Mouse (Mus musculus) intestine, embryonic 14.5 days (tissue): ENCODE data around the gene Disp1. TPM values are rescaled to one million over a fixed set of nuclear protein-coding genes. Genes with fewer than 3 reads are reported as not detected.
A peak's percentile ranks its signal among the peaks of the same experiment; 100 is the strongest.

ENCODE experiments used
- ATAC-seq: fragments of 200-750 bp; cut with Nextera tagmentation; replicated peaks from 2 replicates; pipeline ENCODE4 v1.8.0; 2017; ENCODE audit warnings: low read depth, moderate number of reproducible peaks, moderate TSS enrichment, moderate library complexity; ENCODE audit not compliant: low FRiP score, low TSS enrichment
- DNase-seq: peaks from one replicate; pipeline ENCODE4 v3.0.0-alpha.2; 2018; ENCODE audit warnings: low spot score
- H3K27ac ChIP-seq: fragments of 300-500 bp; sonication (generic); 2 replicates; pipeline ENCODE4 v1.5.1; 2014; ENCODE audit warnings: low read depth, mild to moderate bottlenecking, control low read depth
- H3K27me3 ChIP-seq: fragments of 300-500 bp; sonication (generic); replicated peaks from 2 replicates; pipeline ENCODE4 v1.6.1; 2014; ENCODE audit warnings: low read length, control low read depth; ENCODE audit not compliant: control insufficient read depth, insufficient read depth
- H3K36me3 ChIP-seq: fragments of 300-500 bp; sonication (generic); 2 replicates; pipeline ENCODE4 v1.6.1; 2014; ENCODE audit warnings: low read length, control low read depth; ENCODE audit not compliant: control insufficient read depth, insufficient read depth
- H3K4me1 ChIP-seq: fragments of 300-500 bp; sonication (generic); replicated peaks from 2 replicates; pipeline ENCODE4 v1.6.1; 2014; ENCODE audit warnings: low read length, control low read depth, mixed read lengths; ENCODE audit not compliant: control insufficient read depth, insufficient read depth
- H3K4me2 ChIP-seq: fragments of 300-500 bp; sonication (generic); 2 replicates; pipeline ENCODE4 v1.6.1; 2014; ENCODE audit warnings: low read length
- H3K4me3 ChIP-seq: fragments of 300-500 bp; sonication (generic); 2 replicates; pipeline ENCODE4 v1.5.1; 2014; ENCODE audit warnings: low read depth, low read length, control low read depth, mixed read lengths
- H3K9ac ChIP-seq: fragments of 300-500 bp; sonication (generic); 2 replicates; pipeline ENCODE4 v1.6.1; 2014; ENCODE audit warnings: mild to moderate bottlenecking, low read length
- H3K9me3 ChIP-seq: fragments of 300-500 bp; sonication (generic); 2 replicates; pipeline ENCODE4 v1.6.1; 2016; ENCODE audit warnings: low read length, control low read depth; ENCODE audit not compliant: control insufficient read depth
- WGBS: fragments of 180-500 bp; shearing (Covaris S2); extraction: QIAGEN DNeasy Blood & Tissue Kit; methylation state at CpG from one replicate; pipeline ENCODE4 v1.1.7; 2014; 5-methylcytosine and 5-hydroxymethylcytosine counted together
- polyA plus RNA-seq: library from polyadenylated mRNA; unstranded; fragments of >200 nt; fragmentation: Nextera tagmentation; extraction: Ambion mirVana; gene quantifications from 2 replicates; pipeline ENCODE4 v1.2.1, GENCODE M21; 2014

Gene Disp1
- polyA plus RNA-seq, 1 experiment from 2014 or later, result 12.1 TPM

DNA sequence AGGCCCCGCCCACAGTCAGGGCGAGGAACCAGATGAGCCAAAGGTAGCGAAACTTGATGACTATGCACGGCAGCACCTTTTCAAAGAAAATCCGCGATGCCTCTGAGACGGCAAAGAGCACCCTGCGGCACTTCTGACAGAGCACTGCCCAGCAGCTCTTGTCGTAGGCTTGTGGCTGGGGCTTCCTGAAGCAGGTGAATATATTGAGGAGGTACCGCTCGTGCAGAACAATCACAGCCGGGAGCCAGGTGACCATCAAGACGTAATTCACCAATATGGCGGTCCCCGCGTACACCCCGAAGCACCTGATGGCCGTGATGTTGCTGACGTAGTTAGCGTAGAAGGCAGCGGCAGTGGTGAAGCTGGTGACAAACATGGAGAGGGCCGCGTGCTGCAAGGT lies 132.7 kb downstream of the Disp1 start:
- H3K4me2 ChIP-seq, result no peak overlapping the region
- no peak for ATAC-seq
- no peak for DNase-seq
- H3K27ac ChIP-seq, result no peak overlapping the region
- no peaks in the 10 kb centered on the region for H3K27me3 ChIP-seq
- H3K4me3 ChIP-seq, result no peak overlapping the region
- no peaks in the 10 kb centered on the region; the same call in 1 of the 2 replicates for H3K4me1 ChIP-seq
- H3K9ac ChIP-seq, result no peak overlapping the region
- H3K36me3 ChIP-seq, result peaks cover 45% of the 10 kb centered on the region
- H3K9me3 ChIP-seq, result no peaks in the 10 kb centered on the region; the same call in 1 of the 2 replicates
- WGBS, result 97% methylated on average over 23 of the region's 23 CpGs

DNA sequence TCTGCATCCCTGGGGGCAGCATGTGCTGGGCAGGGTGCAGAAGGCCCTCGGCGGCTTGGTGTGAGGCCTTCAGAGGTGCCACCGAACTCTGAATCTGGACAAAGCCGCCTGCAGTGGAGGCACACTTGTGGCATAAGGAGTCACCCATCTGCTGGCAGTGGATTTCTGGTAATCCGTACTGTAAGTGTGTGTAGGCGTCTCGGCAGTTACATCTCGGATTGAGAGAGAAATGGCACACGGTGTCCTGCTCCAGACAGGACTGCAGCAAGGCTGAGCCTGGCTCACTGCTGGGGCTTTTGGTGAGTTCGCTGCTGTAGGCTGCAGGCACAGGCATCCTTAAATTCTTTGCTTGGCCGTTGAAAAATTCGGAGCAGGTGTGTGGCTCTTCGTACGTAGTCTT lies 134.5 kb downstream of the Disp1 start:
- H3K4me3 ChIP-seq, result no peak overlapping the region
- 92% methylated on average over 14 of the region's 14 CpGs for WGBS
- DNase-seq (no peak), ATAC-seq (no peak)
- no peaks in the 10 kb centered on the region for H3K27me3 ChIP-seq
- no peak overlapping the region for H3K4me2 ChIP-seq
- no peaks in the 10 kb centered on the region; the same call in 1 of the 2 replicates for H3K9me3 ChIP-seq
- no peak overlapping the region for H3K9ac ChIP-seq
- no peaks in the 10 kb centered on the region for H3K4me1 ChIP-seq
- no peak overlapping the region for H3K27ac ChIP-seq
- peaks cover 39% of the 10 kb centered on the region for H3K36me3 ChIP-seq

- ATAC-seq, result no peak
- no peak for DNase-seq
- no peaks in the 10 kb centered on the region; the same call in 1 of the 2 replicates for H3K9me3 ChIP-seq
- no peak overlapping the region for H3K27ac ChIP-seq
- H3K36me3 ChIP-seq, result peaks cover 37% of the 10 kb centered on the region
- no peak overlapping the region for H3K4me3 ChIP-seq
- peaks cover under 1% of the 10 kb centered on the region for H3K4me1 ChIP-seq
- no peak overlapping the region for H3K9ac ChIP-seq
- no peaks in the 10 kb centered on the region for H3K27me3 ChIP-seq
- 60% methylated on average over 8 of the region's 8 CpGs for WGBS
- no peak overlapping the region for H3K4me2 ChIP-seq
Observed at GRCm38 (mm10) chr1:183084085-183085050, 137.0 kb downstream of the Disp1 start.

GRCm38 (mm10) chr1:183082436-183082835 lies 138.9 kb downstream of the Disp1 start:
- Histone ChIP-seq H3K27me3 (no peaks in the 10 kb centered on the region), H3K4me3 (no peak overlapping the region), H3K36me3 (peaks cover 17% of the 10 kb centered on the region), H3K9ac (no peak overlapping the region), H3K27ac (no peak overlapping the region), H3K4me2 (no peak overlapping the region), H3K9me3 (no peaks in the 10 kb centered on the region), H3K4me1 (peaks cover 9% of the 10 kb centered on the region)
- DNase-seq, result no peak
- 81% methylated on average over 4 of the region's 4 CpGs for WGBS
- no peak for ATAC-seq

DNA sequence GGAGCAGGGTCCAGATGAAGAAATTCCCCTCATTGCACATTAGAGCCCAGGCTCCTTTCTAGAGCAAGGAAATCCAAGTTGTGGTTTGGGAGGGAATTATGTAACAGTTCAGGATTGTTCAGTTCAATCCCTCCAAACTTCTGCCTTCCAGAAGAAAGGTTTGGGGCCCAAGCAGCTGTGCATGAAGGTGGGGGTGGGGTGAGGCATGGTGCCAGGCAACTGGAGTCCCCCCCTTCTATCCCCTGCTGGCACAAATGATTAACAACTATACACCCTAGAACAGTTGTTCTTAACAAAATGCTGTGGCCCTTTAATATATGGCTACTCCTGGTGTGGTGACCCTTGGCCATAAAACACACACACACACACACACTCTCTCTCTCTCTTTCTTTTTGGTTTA lies 140.2 kb downstream of the Disp1 start:
- DNase-seq (no peak), ATAC-seq (no peak)
- no peak overlapping the region for H3K4me2 ChIP-seq
- peaks cover 4% of the 10 kb centered on the region for H3K36me3 ChIP-seq
- H3K27ac ChIP-seq, result no peak overlapping the region
- H3K4me3 ChIP-seq, result no peak overlapping the region
- no peaks in the 10 kb centered on the region for H3K9me3 ChIP-seq
- no peaks in the 10 kb centered on the region for H3K27me3 ChIP-seq
- no peak overlapping the region for H3K9ac ChIP-seq
- H3K4me1 ChIP-seq, result peaks cover 9% of the 10 kb centered on the region

DNA sequence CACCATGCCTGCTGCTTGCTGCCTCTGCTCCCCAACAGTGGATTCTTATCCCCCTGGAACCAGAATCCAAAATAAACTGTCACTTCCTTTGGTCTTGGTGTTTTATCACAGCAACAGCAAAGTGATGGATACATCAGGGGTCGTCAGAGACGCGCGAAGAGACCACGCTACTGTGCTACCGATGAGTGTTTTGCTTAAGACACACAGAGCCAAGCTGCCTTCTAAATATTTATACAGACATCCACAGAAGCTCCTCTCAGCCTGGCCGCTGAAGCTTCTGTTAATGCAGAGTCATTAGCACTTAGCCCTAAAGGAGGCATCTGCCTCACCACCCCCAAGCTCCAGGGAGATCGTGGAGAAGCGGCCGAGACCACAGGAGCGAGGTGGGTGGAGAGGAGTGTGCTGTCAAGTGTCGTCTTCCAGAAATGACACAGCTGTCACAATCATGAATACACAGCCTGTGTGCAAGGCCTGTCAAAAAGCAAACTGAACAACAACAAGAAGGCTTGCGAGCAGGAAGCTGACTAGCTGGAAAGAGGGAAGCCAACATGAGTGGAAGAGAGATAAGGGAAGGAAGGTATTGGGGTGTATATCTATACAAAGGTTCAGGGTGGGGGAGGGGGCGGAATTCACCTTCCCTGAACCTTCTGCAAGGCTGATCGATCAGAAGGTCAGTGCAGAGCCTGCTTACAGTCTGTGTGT lies 146.1 kb downstream of the Disp1 start:
- H3K27ac ChIP-seq, result peak overlapping the region; percentile 67
- no peaks in the 10 kb centered on the region for H3K27me3 ChIP-seq
- 20% methylated on average over 15 of the region's 15 CpGs for WGBS
- H3K4me1 ChIP-seq, result peaks cover 22% of the 10 kb centered on the region
- H3K36me3 ChIP-seq, result no peaks in the 10 kb centered on the region
- ATAC-seq (peak; percentile 28; the same call in 1 of the 2 replicates), DNase-seq (no peak)
- H3K4me3 ChIP-seq, result no peak overlapping the region
- H3K4me2 ChIP-seq, result peak overlapping the region; percentile 23; the same call in 1 of the 2 replicates
- H3K9me3 ChIP-seq, result no peaks in the 10 kb centered on the region
- no peak overlapping the region for H3K9ac ChIP-seq

GRCm38 (mm10) chr1:183072263-183073050 lies 148.9 kb downstream of the Disp1 start:
- Histone ChIP-seq H3K36me3 (no peaks in the 10 kb centered on the region), H3K4me2 (no peak overlapping the region), H3K4me3 (no peak overlapping the region), H3K9me3 (no peaks in the 10 kb centered on the region), H3K27me3 (no peaks in the 10 kb centered on the region), H3K4me1 (peaks cover 13% of the 10 kb centered on the region), H3K27ac (peak overlapping the region; percentile 87), H3K9ac (no peak overlapping the region)
- 45% methylated on average over 12 of the region's 12 CpGs for WGBS
- DNase-seq (peak; percentile 63), ATAC-seq (peak; percentile 80)

DNA sequence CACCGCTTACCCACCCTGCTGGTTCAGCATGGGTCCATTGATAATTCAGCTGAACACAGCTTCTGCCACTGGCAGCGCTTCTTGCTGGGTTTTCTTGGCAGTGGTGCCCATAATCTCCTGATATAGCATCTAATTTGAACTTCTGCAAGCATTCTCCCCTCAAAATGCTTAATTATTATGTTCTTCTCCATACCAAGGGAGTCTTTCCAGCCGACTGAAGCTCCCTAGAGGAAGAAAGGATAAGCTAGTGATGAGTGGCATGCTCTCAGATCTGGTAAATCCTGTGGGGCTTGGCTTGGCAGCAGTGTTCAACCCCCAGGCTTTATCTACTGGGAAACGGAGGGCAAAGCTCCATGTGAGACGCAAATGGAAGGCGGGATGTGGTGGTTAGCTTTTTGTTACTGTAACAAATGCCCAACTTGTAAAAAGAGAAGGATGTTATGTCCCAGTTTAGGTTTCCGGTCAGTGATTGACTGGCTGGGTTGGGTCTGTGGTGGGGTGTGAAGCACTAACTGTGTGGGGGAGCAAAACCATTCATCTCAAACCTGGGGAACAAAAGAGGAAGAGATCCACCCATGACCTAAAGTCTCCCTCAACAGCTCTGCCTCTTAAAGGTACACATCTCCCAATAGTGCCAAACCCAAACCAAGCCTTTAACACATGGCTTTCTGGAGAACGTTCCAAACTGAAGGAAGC lies 151.2 kb downstream of the Disp1 start:
- H3K4me1 ChIP-seq, result peaks cover 13% of the 10 kb centered on the region
- 86% methylated on average over 8 of the region's 8 CpGs for WGBS
- ATAC-seq, result no peak

More for the DNA sequence above, 151.2 kb downstream of the Disp1 start:
- Histone ChIP-seq H3K27ac (no peak overlapping the region), H3K4me3 (no peak overlapping the region), H3K4me2 (no peak overlapping the region), H3K36me3 (no peaks in the 10 kb centered on the region), H3K9ac (no peak overlapping the region), H3K9me3 (no peaks in the 10 kb centered on the region), H3K27me3 (no peaks in the 10 kb centered on the region)
- no peak for DNase-seq
